Mouse (Mus musculus) lung, adult 2 months (tissue): Measurements from ENCODE around the gene Slc38a3. TPM values are rescaled to one million over a fixed set of nuclear protein-coding genes. Genes with fewer than 3 reads are reported as not detected.

Source experiments
- DNase-seq: peaks from one replicate; pipeline ENCODE4 v3.0.0; 2022
- H3K4me1 ChIP-seq: fragments of 200-500 bp; 2 replicates; pipeline ENCODE4 v1.6.1; 2011; ENCODE audit warnings: low read length; ENCODE audit not compliant: control insufficient read depth, insufficient read depth
- H3K4me3 ChIP-seq: fragments of 200-500 bp; replicated peaks from 2 replicates; pipeline ENCODE3; 2011; ENCODE audit warnings: low read depth, mild to moderate bottlenecking, control low read depth, low read length; ENCODE audit errors: extremely low read depth
- CTCF ChIP-seq: fragments of 200-500 bp; IDR thresholded peaks from 2 replicates; pipeline ENCODE4 v1.5.1; 2011; ENCODE audit warnings: mild to moderate bottlenecking, low read length, control low read depth; ENCODE audit not compliant: insufficient read depth
- POLR2A ChIP-seq: fragments of 200-500 bp; IDR thresholded peaks from 2 replicates; pipeline ENCODE4 v1.6.1; 2011; ENCODE audit warnings: low read depth, mild to moderate bottlenecking, control low read depth, low read length, borderline replicate concordance; ENCODE audit errors: extremely low read depth
- WGBS: fragments of 180-500 bp; shearing (Covaris S2); methylation state at CpG from one replicate; pipeline ENCODE4 v1.1.7; 2018; 5-methylcytosine and 5-hydroxymethylcytosine counted together
- polyA plus RNA-seq: library from polyadenylated mRNA; depleted of rRNA; stranded (reverse); fragments of >200 nt; gene quantifications from 2 replicates; pipeline ENCODE4 v1.2.3, GENCODE M21; 2012; rRNA removed

Gene Slc38a3
- polyA plus RNA-seq, 1 experiment, result 16.1 TPM

DNA sequence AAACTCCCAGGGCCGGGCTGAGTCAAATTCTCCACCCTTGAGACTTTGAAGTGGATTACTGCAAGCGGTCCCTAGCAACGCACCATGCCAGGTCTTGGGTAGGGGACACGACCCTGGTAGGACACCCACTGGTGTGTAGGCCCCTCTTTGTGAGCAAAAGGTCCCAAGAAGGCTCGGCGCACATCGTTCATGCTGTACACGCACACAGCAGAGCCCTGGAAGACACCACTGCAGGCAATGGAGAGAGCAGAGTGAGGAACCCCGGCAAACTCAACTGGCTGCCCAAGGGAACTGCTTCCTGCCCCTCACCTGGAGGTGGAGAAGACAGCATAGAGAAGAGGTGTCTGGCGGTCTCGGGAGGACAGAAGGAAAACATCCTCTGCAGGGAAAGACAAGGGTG lies 68.1 kb downstream of the Slc38a3 start:
- Histone ChIP-seq H3K4me1 (peaks cover 15% of the 10 kb centered on the region; the same call in 1 of the 2 replicates), H3K4me3 (no peak overlapping the region)
- WGBS, result 79% methylated on average over 11 of the region's 11 CpGs
- TF ChIP-seq CTCF, result no peak
- DNase-seq, result no peak

DNA sequence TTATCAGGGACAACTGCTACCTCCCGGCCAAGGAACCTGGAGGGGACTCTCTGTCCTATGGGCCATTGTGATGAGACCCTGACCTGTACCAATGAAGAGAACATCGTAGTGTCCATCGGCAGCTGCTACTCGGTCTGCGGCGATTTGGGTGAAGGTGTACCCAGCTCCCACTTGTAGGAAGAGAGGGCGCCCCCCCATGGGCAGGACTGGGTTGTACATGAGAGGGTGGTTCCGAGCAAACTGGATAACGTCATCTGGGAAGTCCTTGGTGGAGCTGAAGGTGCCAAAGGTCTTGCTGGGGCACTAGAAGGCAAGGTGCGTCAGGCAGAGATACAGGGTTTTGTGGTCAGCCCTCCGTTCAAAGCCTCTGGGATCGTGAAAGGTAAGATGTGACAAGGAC lies 68.6 kb downstream of the Slc38a3 start:
- 76% methylated on average over 12 of the region's 12 CpGs for whole genome bisulfite sequencing
- Histone ChIP-seq H3K4me1 (peaks cover 15% of the 10 kb centered on the region; the same call in 1 of the 2 replicates), H3K4me3 (no peak overlapping the region)
- TF ChIP-seq POLR2A, result no peak
- no peak for TF ChIP-seq CTCF
- DNase-seq, result no peak

Other genes with a start within 250 kb of the Slc38a3 start
- 57.6 and 59.4 TPM in 2 replicates for gene Tmem115, start 135.6 kb downstream of the Slc38a3 start, polyA plus RNA-seq
- 35.6 and 37.1 TPM in 2 replicates for gene Cyb561d2, start 127.3 kb downstream of the Slc38a3 start, polyA plus RNA-seq
- gene Nprl2, start 127.3 kb downstream of the Slc38a3 start, polyA plus RNA-seq, result 24.8 and 31.3 TPM in 2 replicates
- 12.8 and 13.2 TPM in 2 replicates for gene Zmynd10, start 122.2 kb downstream of the Slc38a3 start, polyA plus RNA-seq
- 43.7 and 45.5 TPM in 2 replicates for gene Rassf1, start 118.0 kb downstream of the Slc38a3 start, polyA plus RNA-seq
- 46.0 and 46.7 TPM in 2 replicates for gene Tusc2, start 106.3 kb downstream of the Slc38a3 start, polyA plus RNA-seq
- gene Hyal2, start 101.6 kb downstream of the Slc38a3 start, polyA plus RNA-seq, result 235 and 342 TPM in 2 replicates
- gene Hyal1, start 92.6 kb downstream of the Slc38a3 start, polyA plus RNA-seq, result 19.6 and 26.5 TPM in 2 replicates
- gene Naa80, start 90.6 kb downstream of the Slc38a3 start, polyA plus RNA-seq, result 87.8 and 91.9 TPM in 2 replicates
- 1.7 and 1.8 TPM in 2 replicates for gene Hyal3, start 88.7 kb downstream of the Slc38a3 start, polyA plus RNA-seq
- 41.5 and 41.8 TPM in 2 replicates for gene Ifrd2, start 81.9 kb downstream of the Slc38a3 start, polyA plus RNA-seq
- gene Sema3b, start 60.3 kb downstream of the Slc38a3 start, polyA plus RNA-seq, result 81.0 and 95.6 TPM in 2 replicates
- 844 and 991 TPM in 2 replicates for gene Gnai2, start 34.2 kb downstream of the Slc38a3 start, polyA plus RNA-seq
- gene Gnat1, start 10.2 kb upstream of the Slc38a3 start, polyA plus RNA-seq, result 0.09 and 0.20 TPM in 2 replicates
- 318 and 413 TPM in 2 replicates for gene Sema3f, start 40.9 kb upstream of the Slc38a3 start, polyA plus RNA-seq
- gene Rbm5, start 101.5 kb upstream of the Slc38a3 start, polyA plus RNA-seq, result 54.0 and 77.1 TPM in 2 replicates
- 13.0 and 19.0 TPM in 2 replicates for gene Rbm6, start 203.7 kb upstream of the Slc38a3 start, polyA plus RNA-seq
- gene Mon1a, start 218.6 kb upstream of the Slc38a3 start, polyA plus RNA-seq, result 29.4 and 31.7 TPM in 2 replicates
- 17.8 and 27.4 TPM in 2 replicates for gene Mst1r, start 237.3 kb upstream of the Slc38a3 start, polyA plus RNA-seq